Mouse (Mus musculus): ENCODE results near the gene Lrrc8b. TPM values are rescaled to one million over a fixed set of nuclear protein-coding genes. Genes with fewer than 3 reads are reported as not detected.

The Lrrc8b gene
- polyA plus RNA-seq, 1 experiment from 2014 or later = 5.4 TPM

DNA sequence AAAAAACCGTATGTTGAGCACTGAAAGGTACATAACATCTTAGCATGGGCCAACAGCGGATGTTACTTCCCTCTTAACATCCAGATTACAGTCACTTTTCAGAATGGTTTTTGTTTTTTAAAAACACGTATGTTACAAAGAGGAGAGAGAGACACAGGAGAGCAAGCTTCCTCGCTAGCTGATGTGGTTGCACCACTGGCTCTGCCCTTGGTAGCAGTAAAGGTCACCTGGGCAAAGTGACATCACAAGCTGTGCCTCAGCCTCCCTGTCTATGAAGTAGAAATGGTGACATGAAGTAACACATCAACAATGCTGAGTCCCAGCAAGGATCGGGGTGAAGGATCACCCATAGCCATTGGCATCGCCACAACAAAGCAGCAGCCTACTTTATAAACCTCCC is 93.2 kb downstream of the Lrrc8b start:
- Histone ChIP-seq H3K4me2 (ENCODE audit: low read length) (no peak overlapping the region), H3K4me3 (ENCODE audit: control insufficient read depth in 1 of 2, insufficient read depth in 1 of 2, low read depth in 1 of 2, low read length in 2 of 2) (no peak overlapping the region), H3K27ac (replicated peaks in 1 of 2; ENCODE audit: control insufficient read depth in 1 of 2, insufficient read depth in 1 of 2, low read depth in 2 of 2, low read length in 2 of 2) (no peak overlapping the region), H3K4me1 (ENCODE audit: control insufficient read depth in 2 of 2, insufficient read depth in 2 of 2, low read length in 2 of 2) (peaks cover 0 to 5% of the 10 kb centered on the region in 2 experiments; a peak in 2 of 4 replicates), H3K36me3 (ENCODE audit: control insufficient read depth, insufficient read depth, low read length) (no peaks in the 10 kb centered on the region), H3K27me3 (ENCODE audit: control insufficient read depth, insufficient read depth, low read length) (no peaks in the 10 kb centered on the region), H3K9me3 (ENCODE audit: control insufficient read depth, low read length) (no peaks in the 10 kb centered on the region), H3K9ac (ENCODE audit: low read length) (no peak overlapping the region)
- WGBS = 88% methylated on average over 6 of the region's 6 CpGs
- no peak for ATAC-seq (ENCODE audit: insufficient number of reproducible peaks, insufficient read depth, low FRiP score, low read depth)

DNA sequence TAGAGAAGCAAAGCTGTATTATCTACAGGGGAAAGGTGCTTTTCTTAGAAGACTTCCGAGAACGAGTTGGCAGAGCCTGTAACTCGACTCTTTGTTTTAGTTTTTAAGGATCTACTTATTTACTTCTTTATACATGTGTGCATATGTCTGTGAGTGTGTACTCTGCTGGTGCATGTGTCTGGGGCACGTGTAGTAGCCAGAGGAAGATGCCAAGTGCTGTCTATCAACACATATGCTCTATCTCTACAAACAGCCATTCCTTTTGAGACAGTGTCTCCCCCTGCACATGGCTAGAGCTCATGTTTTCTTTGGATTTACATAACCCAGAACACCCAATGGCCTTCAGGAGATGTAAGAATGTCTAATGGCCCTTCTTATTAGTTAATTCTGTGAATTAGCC is 96.7 kb downstream of the Lrrc8b start:
- Histone ChIP-seq H3K27me3 (ENCODE audit: control insufficient read depth, insufficient read depth, low read length) (no peaks in the 10 kb centered on the region), H3K27ac (replicated peaks in 1 of 2; ENCODE audit: control insufficient read depth in 1 of 2, insufficient read depth in 1 of 2, low read depth in 2 of 2, low read length in 2 of 2) (no peak overlapping the region), H3K9me3 (ENCODE audit: control insufficient read depth, low read length) (no peaks in the 10 kb centered on the region), H3K4me2 (ENCODE audit: low read length) (no peak overlapping the region), H3K36me3 (ENCODE audit: control insufficient read depth, insufficient read depth, low read length) (no peaks in the 10 kb centered on the region), H3K4me1 (ENCODE audit: control insufficient read depth in 2 of 2, insufficient read depth in 2 of 2, low read length in 2 of 2) (peaks cover 6 to 10% of the 10 kb centered on the region in 2 experiments; a peak in 3 of 4 replicates), H3K9ac (ENCODE audit: low read length) (no peak overlapping the region), H3K4me3 (ENCODE audit: control insufficient read depth in 1 of 2, insufficient read depth in 1 of 2, low read depth in 1 of 2, low read length in 2 of 2) (no peak overlapping the region)
- ATAC-seq (ENCODE audit: insufficient number of reproducible peaks, insufficient read depth, low FRiP score, low read depth) = no peak
- 38% methylated on average over 4 of the region's 4 CpGs for WGBS

DNA sequence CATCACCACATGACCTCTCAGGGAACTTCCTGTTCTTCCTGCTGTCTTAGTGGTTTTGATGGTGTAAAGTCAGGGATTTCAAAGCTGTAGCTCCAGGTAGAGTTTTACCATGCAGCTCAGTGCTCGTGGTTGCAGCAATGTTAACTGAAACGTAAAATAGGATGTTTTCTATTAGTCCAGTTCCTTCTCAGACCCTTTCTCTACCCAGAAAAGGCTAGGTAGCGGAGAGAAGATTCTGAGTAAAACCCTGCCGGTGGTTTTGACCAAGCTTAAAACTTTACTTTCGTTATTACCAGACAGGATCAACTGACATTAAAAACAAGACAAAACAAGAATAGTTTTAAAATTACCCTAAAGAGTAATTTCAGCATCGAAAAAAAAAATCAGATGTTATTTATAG is 100.0 kb downstream of the Lrrc8b start:
- no peaks in the 10 kb centered on the region for H3K9me3 ChIP-seq (ENCODE audit: control insufficient read depth, low read length)
- H3K4me1 ChIP-seq (ENCODE audit: control insufficient read depth in 2 of 2, insufficient read depth in 2 of 2, low read length in 2 of 2) = peaks cover 14 to 23% of the 10 kb centered on the region in 2 experiments
- H3K27ac ChIP-seq (replicated peaks in 1 of 2; ENCODE audit: control insufficient read depth in 1 of 2, insufficient read depth in 1 of 2, low read depth in 2 of 2, low read length in 2 of 2) = no peak overlapping the region
- H3K27me3 ChIP-seq (ENCODE audit: control insufficient read depth, insufficient read depth, low read length) = no peaks in the 10 kb centered on the region
- ATAC-seq (ENCODE audit: insufficient number of reproducible peaks, insufficient read depth, low FRiP score, low read depth) = no peak
- WGBS = 80% methylated on average over 6 of the region's 6 CpGs
- H3K36me3 ChIP-seq (ENCODE audit: control insufficient read depth, insufficient read depth, low read length) = no peaks in the 10 kb centered on the region
- no peak overlapping the region for H3K4me2 ChIP-seq (ENCODE audit: low read length)
- no peak overlapping the region for H3K9ac ChIP-seq (ENCODE audit: low read length)
- no peak overlapping the region for H3K4me3 ChIP-seq (ENCODE audit: control insufficient read depth in 1 of 2, insufficient read depth in 1 of 2, low read depth in 1 of 2, low read length in 2 of 2)

- Histone ChIP-seq H3K4me3 (ENCODE audit: control insufficient read depth in 1 of 2, insufficient read depth in 1 of 2, low read depth in 1 of 2, low read length in 2 of 2) (no peak overlapping the region), H3K36me3 (ENCODE audit: control insufficient read depth, insufficient read depth, low read length) (no peaks in the 10 kb centered on the region), H3K9ac (ENCODE audit: low read length) (no peak overlapping the region), H3K27me3 (ENCODE audit: control insufficient read depth, insufficient read depth, low read length) (no peaks in the 10 kb centered on the region), H3K4me2 (ENCODE audit: low read length) (no peak overlapping the region), H3K4me1 (ENCODE audit: control insufficient read depth in 2 of 2, insufficient read depth in 2 of 2, low read length in 2 of 2) (peaks cover 14 to 31% of the 10 kb centered on the region in 2 experiments), H3K9me3 (ENCODE audit: control insufficient read depth, low read length) (no peaks in the 10 kb centered on the region), H3K27ac (replicated peaks in 1 of 2; ENCODE audit: control insufficient read depth in 1 of 2, insufficient read depth in 1 of 2, low read depth in 2 of 2, low read length in 2 of 2) (no peak overlapping the region)
- no peak for ATAC-seq (ENCODE audit: insufficient number of reproducible peaks, insufficient read depth, low FRiP score, low read depth)
- WGBS = 58% methylated on average over 3 of the region's 3 CpGs
Observed at GRCm38 (mm10) chr5:105516290-105516689, 100.7 kb downstream of the Lrrc8b start.

DNA sequence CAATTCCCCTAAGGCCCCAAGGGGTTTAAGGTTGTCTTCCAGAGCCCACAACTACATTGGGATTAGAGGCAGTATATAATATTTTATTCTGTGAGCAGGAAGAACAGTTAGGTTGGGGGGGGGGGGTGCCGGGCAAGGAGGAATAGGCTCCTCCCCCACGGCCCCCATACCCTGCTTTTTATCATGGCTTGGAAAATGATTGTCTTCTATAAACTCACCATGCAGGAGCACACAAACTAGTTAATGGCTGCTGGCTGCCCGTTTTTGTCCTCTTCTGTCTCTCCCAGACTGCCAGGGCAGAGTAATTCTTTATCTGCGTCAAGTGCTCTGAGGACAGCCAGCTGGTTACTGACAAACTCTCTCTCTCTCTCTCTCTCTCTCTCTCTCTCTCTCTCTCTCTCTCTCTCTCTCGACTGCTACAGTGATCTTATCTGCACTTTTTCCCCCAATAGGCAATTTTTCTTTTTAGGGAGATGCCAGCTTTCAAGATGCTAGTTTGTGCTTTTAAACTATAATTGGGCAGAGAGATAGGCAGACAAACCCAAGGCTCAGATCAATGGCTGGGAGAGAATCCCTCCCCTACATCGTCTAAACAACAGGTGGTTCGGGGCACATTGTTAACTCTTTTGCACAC is 102.5 kb downstream of the Lrrc8b start:
- Histone ChIP-seq H3K4me3 (ENCODE audit: control insufficient read depth in 1 of 2, insufficient read depth in 1 of 2, low read depth in 1 of 2, low read length in 2 of 2) (peak overlapping the region; percentile 81 to 88), H3K9ac (ENCODE audit: low read length) (peak overlapping the region; percentile 95), H3K27ac (replicated peaks in 1 of 2; ENCODE audit: control insufficient read depth in 1 of 2, insufficient read depth in 1 of 2, low read depth in 2 of 2, low read length in 2 of 2) (peak overlapping the region; percentile 99 to 100), H3K27me3 (ENCODE audit: control insufficient read depth, insufficient read depth, low read length) (no peaks in the 10 kb centered on the region), H3K9me3 (ENCODE audit: control insufficient read depth, low read length) (no peaks in the 10 kb centered on the region), H3K4me1 (ENCODE audit: control insufficient read depth in 2 of 2, insufficient read depth in 2 of 2, low read length in 2 of 2) (peaks cover 15 to 43% of the 10 kb centered on the region in 2 experiments), H3K4me2 (ENCODE audit: low read length) (peak overlapping the region; percentile 87), H3K36me3 (ENCODE audit: control insufficient read depth, insufficient read depth, low read length) (peaks cover 10% of the 10 kb centered on the region)
- ATAC-seq (ENCODE audit: insufficient number of reproducible peaks, insufficient read depth, low FRiP score, low read depth) = no peak
- 6% methylated on average over 7 of the region's 7 CpGs for WGBS

DNA sequence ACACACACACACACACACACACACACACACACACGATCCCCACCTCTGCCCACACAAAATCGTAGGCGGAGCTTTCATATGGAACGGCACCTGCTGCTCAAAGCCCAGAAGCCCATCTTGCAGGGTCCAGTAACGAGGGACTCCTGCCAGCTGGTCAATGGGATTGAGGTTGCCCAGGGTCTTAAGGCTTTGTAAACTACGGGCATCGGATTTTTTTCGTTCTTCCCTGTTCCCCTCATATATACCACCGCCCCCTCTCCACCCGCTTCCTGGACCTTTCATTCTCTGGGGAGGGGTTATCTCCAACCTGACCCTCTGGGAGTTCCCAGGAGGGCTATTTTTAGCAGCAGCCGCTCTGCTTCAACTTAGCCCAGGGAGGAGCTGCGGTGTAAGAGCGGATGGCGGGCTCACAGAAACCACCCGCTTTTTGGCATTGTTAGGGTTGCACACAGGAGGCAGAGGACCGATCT is 103.1 kb downstream of the Lrrc8b start:
- peaks cover 16 to 49% of the 10 kb centered on the region in 2 experiments for H3K4me1 ChIP-seq (ENCODE audit: control insufficient read depth in 2 of 2, insufficient read depth in 2 of 2, low read length in 2 of 2)
- WGBS = 2% methylated on average over 16 of the region's 16 CpGs
- peak; percentile 79 for ATAC-seq (ENCODE audit: insufficient number of reproducible peaks, insufficient read depth, low FRiP score, low read depth)
- H3K9ac ChIP-seq (ENCODE audit: low read length) = peak overlapping the region; percentile 95
- H3K36me3 ChIP-seq (ENCODE audit: control insufficient read depth, insufficient read depth, low read length) = peaks cover 10% of the 10 kb centered on the region
- peak overlapping the region; percentile 81 to 88 for H3K4me3 ChIP-seq (ENCODE audit: control insufficient read depth in 1 of 2, insufficient read depth in 1 of 2, low read depth in 1 of 2, low read length in 2 of 2)
- no peaks in the 10 kb centered on the region for H3K27me3 ChIP-seq (ENCODE audit: control insufficient read depth, insufficient read depth, low read length)
- H3K27ac ChIP-seq (replicated peaks in 1 of 2; ENCODE audit: control insufficient read depth in 1 of 2, insufficient read depth in 1 of 2, low read depth in 2 of 2, low read length in 2 of 2) = peak overlapping the region; percentile 99 to 100
- peak overlapping the region; percentile 87 for H3K4me2 ChIP-seq (ENCODE audit: low read length)
- no peaks in the 10 kb centered on the region for H3K9me3 ChIP-seq (ENCODE audit: control insufficient read depth, low read length)

GRCm38 (mm10) chr5:105519096-105519975 is 103.8 kb downstream of the Lrrc8b start, which contains the start of gene Lrrc8c:
Gene Lrrc8c (plus strand): TSS chr5:105519388.
- WGBS = under 1% methylated on average over 83 of the region's 93 CpGs
- H3K27ac ChIP-seq (replicated peaks in 1 of 2; ENCODE audit: control insufficient read depth in 1 of 2, insufficient read depth in 1 of 2, low read depth in 2 of 2, low read length in 2 of 2) = peak within 1 kb of the TSS; percentile 99 to 100
- ATAC-seq (ENCODE audit: insufficient number of reproducible peaks, insufficient read depth, low FRiP score, low read depth) = peak; percentile 88
- H3K9ac ChIP-seq (ENCODE audit: low read length) = peak within 1 kb of the TSS; percentile 95
- peaks cover 16 to 55% of the 10 kb centered on the region in 2 experiments for H3K4me1 ChIP-seq (ENCODE audit: control insufficient read depth in 2 of 2, insufficient read depth in 2 of 2, low read length in 2 of 2)
- no peaks in the 10 kb centered on the region for H3K27me3 ChIP-seq (ENCODE audit: control insufficient read depth, insufficient read depth, low read length)
- peak within 1 kb of the TSS; percentile 87 for H3K4me2 ChIP-seq (ENCODE audit: low read length)
- H3K9me3 ChIP-seq (ENCODE audit: control insufficient read depth, low read length) = no peaks in the 10 kb centered on the region
- peaks cover 15% of the 10 kb centered on the region for H3K36me3 ChIP-seq (ENCODE audit: control insufficient read depth, insufficient read depth, low read length)
- H3K4me3 ChIP-seq (ENCODE audit: control insufficient read depth in 1 of 2, insufficient read depth in 1 of 2, low read depth in 1 of 2, low read length in 2 of 2) = peak within 1 kb of the TSS; percentile 81 to 88
